Mouse (Mus musculus) colon, adult 2 months (tissue): ENCODE results near the gene Nek7. TPM values are rescaled to one million over a fixed set of nuclear protein-coding genes. Genes with fewer than 3 reads are reported as not detected.

Experiments used
- polyA plus RNA-seq: library from polyadenylated mRNA; depleted of rRNA; stranded (reverse); fragments of >200 nt; gene quantifications from 2 replicates; pipeline ENCODE4 v1.2.3, GENCODE M21; 2012; rRNA removed

Nek7 gene
- 7.3 TPM in 2 replicates for polyA plus RNA-seq

DNA sequence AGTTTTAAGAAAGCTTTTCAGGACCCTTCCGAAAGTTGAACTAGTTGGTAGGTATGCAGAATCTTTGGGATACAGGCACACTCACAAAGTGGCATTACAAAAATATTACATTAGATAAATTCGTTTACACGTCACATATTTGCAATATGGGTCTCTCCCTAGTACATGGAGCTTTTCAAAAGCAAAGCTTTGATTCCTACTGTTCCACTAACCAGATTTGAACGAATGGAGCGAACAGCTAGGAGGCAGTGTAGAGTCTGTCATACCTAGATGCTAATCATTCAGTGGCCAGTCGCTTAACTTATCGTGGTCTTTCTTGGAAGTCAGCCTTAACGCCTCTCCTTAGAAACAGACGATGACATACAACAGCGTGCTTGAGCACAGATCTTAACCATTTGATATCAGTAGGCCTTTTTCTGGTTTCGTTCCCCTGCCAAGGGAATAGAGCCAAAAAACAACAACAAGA lies at the start of gene Nek7:
Gene Nek7, minus strand, starts transcription at position 146 of the 466 bp plus-strand sequence.

Other genes with a start within 250 kb of the Nek7 start
- not detected in 2 replicates for gene Lhx9, start 228.4 kb upstream of the Nek7 start, polyA plus RNA-seq
- gene 2310009B15Rik, start 236.7 kb upstream of the Nek7 start, polyA plus RNA-seq: 36.4 and 45.1 TPM in 2 replicates